Comparison of ENCODE assay signal across 8 mouse cellular contexts in genomic region chr14:103651106-103651505, GRCm38 (mm10). TPM values are rescaled to one million over a fixed set of nuclear protein-coding genes. Genes with fewer than 3 reads are reported as not detected.
DNase-seq lines count a peak whose midpoint lies in the region; ATAC-seq lines count a peak whose summit lies in the region.

No protein-coding gene starts in this region.

- no peaks in the 10 kb centered on the region for H3K36me3 ChIP-seq in kidney, embryonic 14.5 days (ENCODE audit: control insufficient read depth, insufficient read depth, low read length)

- ATAC-seq in kidney, embryonic 14.5 days (ENCODE audit: low FRiP score, low TSS enrichment): no peak
- ATAC-seq in activated CD4-positive, CD25-positive, alpha-beta regulatory T cell, adult 4 months: peak; percentile 4
- peak; percentile 12; the same call in 1 of the 2 replicates for ATAC-seq in granulocyte monocyte progenitor cell, adult 5-6 weeks (replicated peaks; ENCODE audit: poor library complexity, severe bottlenecking)
- ATAC-seq in megakaryocyte-erythroid progenitor cell, adult 5-6 weeks (replicated peaks; ENCODE audit: low FRiP score, low TSS enrichment, poor library complexity, severe bottlenecking): 0 out of 2 replicates have a peak, but pooled peaks have one; percentile 11

- H3K9me3 ChIP-seq in kidney, embryonic 14.5 days (ENCODE audit: control insufficient read depth, low read length): no peaks in the 10 kb centered on the region

- H3K9ac ChIP-seq in kidney, embryonic 14.5 days (ENCODE audit: low read depth, low read length): peak overlapping the region; percentile 64; the same call in 1 of the 2 replicates

- H3K4me2 ChIP-seq in kidney, embryonic 14.5 days (replicated peaks; ENCODE audit: low read depth, low read length): peak overlapping the region; percentile 86

- WGBS in kidney, embryonic 14.5 days: 5% methylated on average over 11 of the region's 11 CpGs

- peak overlapping the region; percentile 60 for H3K4me3 ChIP-seq in kidney, embryonic 14.5 days (ENCODE audit: low read length)

- H3K4me1 ChIP-seq in kidney, embryonic 14.5 days (ENCODE audit: control insufficient read depth, insufficient read depth, low read length): no peaks in the 10 kb centered on the region

- no peak for DNase-seq in kidney, postnatal 10 days
- no peak for DNase-seq in retina, embryonic 14.5 days (ENCODE audit: low spot score)
- no peak for DNase-seq in spleen, postnatal 10 days (ENCODE audit: low spot score in 2 of 2)
- DNase-seq in natural killer cell, adult 2 months (ENCODE audit: low spot score in 2 of 2): no peak

- no peak overlapping the region for H3K27ac ChIP-seq in kidney, embryonic 14.5 days (ENCODE audit: low read depth, low read length)

- peaks cover 28% of the 10 kb centered on the region for H3K27me3 ChIP-seq in kidney, embryonic 14.5 days (ENCODE audit: control insufficient read depth, insufficient read depth, low read length)

RNA-seq across cellular contexts. Expression of gene Slain1, which starts 1.1 kb away (rescaled TPM):
- polyA plus RNA-seq in kidney, embryonic 14.5 days (2014; fragmentation: Nextera tagmentation; extraction: Ambion mirVana): 4.0 and 5.8 TPM in 2 replicates
- 10 to 100 TPM; 12.7 to 17.2 TPM for polyA plus RNA-seq in activated CD4-positive, CD25-positive, alpha-beta regulatory T cell, adult 4 months (2017; shearing (Covaris generic))
- 4.7 and 10.5 TPM in 2 replicates for total RNA-seq in granulocyte monocyte progenitor cell, adult 5-6 weeks (2014; fragmentation: Nextera tagmentation)
- total RNA-seq in granulocyte monocyte progenitor cell, adult 5-6 weeks (2017): 3.1 and 8.2 TPM in 2 replicates
- total RNA-seq in megakaryocyte-erythroid progenitor cell, adult 5-6 weeks (2014; fragmentation: Nextera tagmentation): 2.5 and 2.9 TPM in 2 replicates
- 2.2 and 7.1 TPM in 2 replicates for total RNA-seq in megakaryocyte-erythroid progenitor cell, adult 5-6 weeks (2017)
